Mouse (Mus musculus) heart, embryonic 14.5 days (tissue): ENCODE data around the gene Bcas2. TPM values are rescaled to one million over a fixed set of nuclear protein-coding genes. Genes with fewer than 3 reads are reported as not detected.
"Not testable (repeated sequence)": the region's sequence is repeated elsewhere in the genome, so short reads cannot be mapped to it uniquely, and the experiment has no call there.

Experiments
- ATAC-seq: fragments of 200-750 bp; cut with Nextera tagmentation; 2 replicates; pipeline ENCODE4 v1.8.0; 2017; ENCODE audit warnings: low read depth, moderate TSS enrichment; ENCODE audit not compliant: insufficient number of reproducible peaks, insufficient read depth, low FRiP score
- H3K27ac ChIP-seq, 2 experiments: fragments of 200-500 bp in 1 of 2; fragments of 300-500 bp in 1 of 2; sonication (generic) in 1 of 2; replicated peaks in 1 of 2; 2 replicates each; pipeline ENCODE4 v1.5.1; 2012 to 2014; ENCODE audit warnings: low read depth in 2 of 2, low read length in 2 of 2, control low read depth in 1 of 2, mild to moderate bottlenecking in 1 of 2, mixed read lengths in 1 of 2; ENCODE audit not compliant: control insufficient read depth in 1 of 2, insufficient read depth in 1 of 2
- H3K27me3 ChIP-seq: fragments of 300-500 bp; sonication (generic); 2 replicates; pipeline ENCODE4 v1.6.1; 2014; ENCODE audit warnings: mild to moderate bottlenecking, low read length, control low read depth; ENCODE audit not compliant: control insufficient read depth, insufficient read depth
- H3K36me3 ChIP-seq: fragments of 300-500 bp; sonication (generic); 2 replicates; pipeline ENCODE4 v1.6.1; 2014; ENCODE audit warnings: mild to moderate bottlenecking, control low read depth, low read length, mixed read lengths; ENCODE audit not compliant: control insufficient read depth, insufficient read depth
- H3K4me1 ChIP-seq, 2 experiments: fragments of 200-500 bp in 1 of 2; fragments of 300-500 bp in 1 of 2; sonication (generic) in 1 of 2; 2 replicates each; pipeline ENCODE4 v1.6.1; 2012 to 2014; ENCODE audit warnings: low read length in 2 of 2, control low read depth in 1 of 2, mixed read lengths in 1 of 2; ENCODE audit not compliant: control insufficient read depth in 2 of 2, insufficient read depth in 2 of 2
- H3K4me2 ChIP-seq: fragments of 300-500 bp; sonication (generic); 2 replicates; pipeline ENCODE4 v1.6.1; 2014; ENCODE audit warnings: mild to moderate bottlenecking, low read length
- H3K4me3 ChIP-seq, 2 experiments: fragments of 200-500 bp in 1 of 2; fragments of 300-500 bp in 1 of 2; sonication (generic) in 1 of 2; 2 replicates each; pipeline ENCODE4 v1.5.1; 2012 to 2014; ENCODE audit warnings: low read length in 2 of 2, mild to moderate bottlenecking in 2 of 2, control low read depth in 1 of 2, low read depth in 1 of 2, moderate library complexity in 1 of 2; ENCODE audit not compliant: control insufficient read depth in 1 of 2, insufficient read depth in 1 of 2
- H3K9ac ChIP-seq: fragments of 300-500 bp; sonication (generic); 2 replicates; pipeline ENCODE4 v1.6.1; 2014; ENCODE audit warnings: mild to moderate bottlenecking, low read length
- H3K9me3 ChIP-seq: fragments of 300-500 bp; sonication (generic); 2 replicates; pipeline ENCODE4 v1.6.1; 2016; ENCODE audit warnings: low read length, control low read depth; ENCODE audit not compliant: control insufficient read depth
- WGBS: fragments of 180-500 bp; shearing (Covaris S2); extraction: QIAGEN DNeasy Blood & Tissue Kit; methylation state at CpG from one replicate; pipeline ENCODE4 v1.1.7; 2014; 5-methylcytosine and 5-hydroxymethylcytosine counted together
- polyA plus RNA-seq: library from polyadenylated mRNA; unstranded; fragments of >200 nt; fragmentation: Nextera tagmentation; extraction: Ambion mirVana; gene quantifications from 2 replicates; pipeline ENCODE4 v1.2.1, GENCODE M21; 2014

The Bcas2 gene
- polyA plus RNA-seq, 1 experiment from 2014 or later = 120 TPM

GRCm38 (mm10) chr3:103206393-103206792 is 34.9 kb downstream of the Bcas2 start:
- Histone ChIP-seq H3K27me3 (no peaks in the 10 kb centered on the region), H3K9ac (no peak overlapping the region), H3K4me1 (no peaks in the 10 kb centered on the region), H3K4me2 (no peak overlapping the region), H3K27ac (no peak overlapping the region), H3K9me3 (no peaks in the 10 kb centered on the region), H3K36me3 (no peaks in the 10 kb centered on the region), H3K4me3 (no peak overlapping the region)
- WGBS = 78% methylated on average over 6 of the region's 6 CpGs
- no peak for ATAC-seq

- 53% methylated on average over 5 of the region's 5 CpGs for WGBS
- H3K27ac ChIP-seq = no peak overlapping the region
Measured at GRCm38 (mm10) chr3:103207749-103208148, 36.3 kb downstream of the Bcas2 start.

GRCm38 (mm10) chr3:103208237-103208636 is 36.8 kb downstream of the Bcas2 start:
- no peak overlapping the region for H3K4me3 ChIP-seq
- H3K9ac ChIP-seq = no peak overlapping the region
- no peak overlapping the region for H3K27ac ChIP-seq
- H3K9me3 ChIP-seq = no peaks in the 10 kb centered on the region
- no peaks in the 10 kb centered on the region for H3K27me3 ChIP-seq
- H3K4me1 ChIP-seq = no peaks in the 10 kb centered on the region
- no peak overlapping the region for H3K4me2 ChIP-seq
- ATAC-seq = no peak
- H3K36me3 ChIP-seq = no peaks in the 10 kb centered on the region
- WGBS = 81% methylated on average over 2 of the region's 2 CpGs

More at GRCm38 (mm10) chr3:103207749-103208148, 36.3 kb downstream of the Bcas2 start:
- Histone ChIP-seq H3K27me3 (no peaks in the 10 kb centered on the region), H3K9me3 (no peaks in the 10 kb centered on the region), H3K4me1 (no peaks in the 10 kb centered on the region), H3K4me3 (no peak overlapping the region), H3K9ac (no peak overlapping the region), H3K36me3 (no peaks in the 10 kb centered on the region), H3K4me2 (no peak overlapping the region)
- no peak for ATAC-seq

- no peaks in the 10 kb centered on the region for H3K27me3 ChIP-seq
- H3K4me1 ChIP-seq = no peaks in the 10 kb centered on the region; a peak in 1 of 4 replicates
- H3K4me3 ChIP-seq = no peak overlapping the region
- H3K27ac ChIP-seq = no peak overlapping the region
- no peaks in the 10 kb centered on the region for H3K36me3 ChIP-seq
- H3K9me3 ChIP-seq = no peaks in the 10 kb centered on the region
- no peak for ATAC-seq
- no peak overlapping the region for H3K4me2 ChIP-seq
- 54% methylated on average over 2 of the region's 2 CpGs for WGBS
- no peak overlapping the region for H3K9ac ChIP-seq
Measured at GRCm38 (mm10) chr3:103211101-103211500, 39.6 kb downstream of the Bcas2 start.

- Histone ChIP-seq H3K4me1 (no peaks in the 10 kb centered on the region; a peak in 1 of 4 replicates), H3K9ac (no peak overlapping the region), H3K36me3 (no peaks in the 10 kb centered on the region), H3K27ac (no peak overlapping the region), H3K9me3 (no peaks in the 10 kb centered on the region), H3K4me3 (no peak overlapping the region), H3K4me2 (no peak overlapping the region), H3K27me3 (no peaks in the 10 kb centered on the region)
- ATAC-seq = no peak
- 17% methylated on average over 1 of the region's 1 CpGs for WGBS
Measured at GRCm38 (mm10) chr3:103212142-103212541, 40.7 kb downstream of the Bcas2 start.

GRCm38 (mm10) chr3:103213537-103213936 is 42.1 kb downstream of the Bcas2 start:
- H3K4me2 ChIP-seq = no peak overlapping the region
- H3K4me1 ChIP-seq = no peaks in the 10 kb centered on the region; a peak in 1 of 4 replicates
- no peak overlapping the region for H3K9ac ChIP-seq
- WGBS = 84% methylated on average over 5 of the region's 5 CpGs
- H3K4me3 ChIP-seq = no peak overlapping the region
- no peak overlapping the region for H3K27ac ChIP-seq
- no peak for ATAC-seq
- no peaks in the 10 kb centered on the region for H3K27me3 ChIP-seq
- H3K36me3 ChIP-seq = no peaks in the 10 kb centered on the region
- no peaks in the 10 kb centered on the region for H3K9me3 ChIP-seq

GRCm38 (mm10) chr3:103214593-103215285 is 43.3 kb downstream of the Bcas2 start:
- Histone ChIP-seq H3K36me3 (no peaks in the 10 kb centered on the region), H3K4me1 (no peaks in the 10 kb centered on the region; a peak in 1 of 4 replicates), H3K9me3 (peaks cover 3% of the 10 kb centered on the region; the same call in 1 of the 2 replicates), H3K4me2 (no peak overlapping the region), H3K27ac (no peak overlapping the region), H3K27me3 (no peaks in the 10 kb centered on the region), H3K4me3 (no peak overlapping the region), H3K9ac (no peak overlapping the region)
- no peak for ATAC-seq
- WGBS = 84% methylated on average over 8 of the region's 8 CpGs

GRCm38 (mm10) chr3:103215399-103215798 is 43.9 kb downstream of the Bcas2 start:
- not testable (repeated sequence) for H3K27ac ChIP-seq, H3K4me3 ChIP-seq, H3K36me3 ChIP-seq, H3K9me3 ChIP-seq, ATAC-seq, H3K4me2 ChIP-seq, H3K9ac ChIP-seq, H3K4me1 ChIP-seq, H3K27me3 ChIP-seq
- WGBS = 78% methylated on average over 8 of the region's 8 CpGs
